30 mouse cellular contexts compared by ENCODE assay signal in genomic region chr11:109736406-109736805, GRCm38 (mm10). TPM values are rescaled to one million over a fixed set of nuclear protein-coding genes. Genes with fewer than 3 reads are reported as not detected.
DNase-seq lines count a peak whose midpoint lies in the region; ATAC-seq lines count a peak whose summit lies in the region.
"Had no signal": no experiment of that assay in that cellular context is flagged by ENCODE, and none has a peak within 500 bp of the region (broad histone marks: within the 10 kb centered on the region; RNA-seq: fewer than 3 reads in every experiment).

No protein-coding gene starts in this region.

- H3K9ac ChIP-seq in kidney, embryonic 15.5 days, result no peak overlapping the region
- H3K9ac ChIP-seq: embryonic facial prominence, embryonic 13.5 days; forebrain, embryonic 13.5 days; forebrain, postnatal 0 days; heart, embryonic 12.5 days; heart, embryonic 15.5 days; hindbrain, embryonic 13.5 days; intestine, embryonic 15.5 days had no signal

- 62% methylated on average over 3 of the region's 3 CpGs for WGBS in kidney, embryonic 15.5 days

- H3K4me2 ChIP-seq in kidney, embryonic 15.5 days, result no peak overlapping the region
- H3K4me2 ChIP-seq: embryonic facial prominence, embryonic 13.5 days; forebrain, embryonic 13.5 days; heart, embryonic 12.5 days; heart, embryonic 15.5 days; hindbrain, embryonic 13.5 days; intestine, embryonic 15.5 days had no signal

- DNase-seq in embryo, embryonic 10.5 days (ENCODE audit: low spot score), result peak; percentile 46
- no peak for DNase-seq in embryo, embryonic 11 days
- DNase-seq in 3T3-L1 (ENCODE audit: low read depth, low spot score), result peak; percentile 74
- DNase-seq in NIH3T3 (ENCODE audit: low read depth), result peak; percentile 49
- DNase-seq in heart, adult 8-10 months (ENCODE audit: low spot score), result no peak
- DNase-seq: adrenal gland, postnatal 10 days; adrenal gland, postnatal 36 days; cerebellum, adult 2 months; cerebellum, adult 9-11 months; cerebellum, postnatal 25 days; forebrain, postnatal 0 days; gastrocnemius, adult 2 months; gastrocnemius, postnatal 14 days; heart, postnatal 10 days; heart, postnatal 36 days; kidney, adult 11 months had no signal

- H3K27ac ChIP-seq in kidney, embryonic 15.5 days, result no peak overlapping the region
- H3K27ac ChIP-seq: embryonic facial prominence, embryonic 10.5 days; embryonic facial prominence, embryonic 13.5 days; forebrain, embryonic 10.5 days; forebrain, embryonic 13.5 days; gastrocnemius, adult 2 months; heart, embryonic 15.5 days; hindbrain, embryonic 10.5 days; hindbrain, embryonic 13.5 days; intestine, embryonic 15.5 days had no signal

- ATAC-seq in kidney, embryonic 15.5 days (replicated peaks; ENCODE audit: low FRiP score), result no peak
- ATAC-seq: CD4-positive, CD25-positive, alpha-beta regulatory T cell, adult 4 months; forebrain, embryonic 13.5 days; forebrain, postnatal 0 days; hindbrain, embryonic 16.5 days; intestine, embryonic 15.5 days; Patski had no signal

- H3K4me3 ChIP-seq in kidney, embryonic 15.5 days (replicated peaks), result no peak overlapping the region
- H3K4me3 ChIP-seq: embryonic facial prominence, embryonic 10.5 days; embryonic facial prominence, embryonic 13.5 days; forebrain, embryonic 10.5 days; forebrain, embryonic 13.5 days; gastrocnemius, adult 2 months; heart, embryonic 12.5 days; heart, embryonic 15.5 days; hindbrain, embryonic 10.5 days; hindbrain, embryonic 13.5 days; intestine, embryonic 15.5 days had no signal

- H3K36me3 ChIP-seq in kidney, embryonic 15.5 days, result no peaks in the 10 kb centered on the region
- H3K36me3 ChIP-seq: embryonic facial prominence, embryonic 10.5 days; embryonic facial prominence, embryonic 13.5 days; forebrain, embryonic 10.5 days; heart, embryonic 12.5 days; heart, embryonic 15.5 days; hindbrain, embryonic 10.5 days; hindbrain, embryonic 13.5 days; intestine, embryonic 15.5 days had no signal

- no peaks in the 10 kb centered on the region for H3K4me1 ChIP-seq in kidney, embryonic 15.5 days
- H3K4me1 ChIP-seq: forebrain, embryonic 10.5 days; forebrain, embryonic 13.5 days; heart, embryonic 12.5 days; heart, embryonic 15.5 days; hindbrain, embryonic 10.5 days; hindbrain, embryonic 13.5 days; intestine, embryonic 15.5 days had no signal

- no peaks in the 10 kb centered on the region for H3K9me3 ChIP-seq in kidney, embryonic 15.5 days (replicated peaks)
- H3K9me3 ChIP-seq: embryonic facial prominence, embryonic 10.5 days; forebrain, embryonic 10.5 days; forebrain, embryonic 13.5 days; heart, embryonic 12.5 days; heart, embryonic 15.5 days; hindbrain, embryonic 10.5 days; hindbrain, embryonic 13.5 days; intestine, embryonic 15.5 days had no signal

- no peaks in the 10 kb centered on the region for H3K27me3 ChIP-seq in kidney, embryonic 15.5 days
- H3K27me3 ChIP-seq: embryonic facial prominence, embryonic 13.5 days; forebrain, embryonic 13.5 days; heart, embryonic 12.5 days; heart, embryonic 15.5 days; hindbrain, embryonic 13.5 days; intestine, embryonic 15.5 days had no signal

RNA-seq across cellular contexts. Expression of gene Fam20a, which starts 14.3 kb away (rescaled TPM):
- 1 to 10 TPM; 5.4 to 7.7 (median 5.9) TPM for total RNA-seq in heart, adult 8-10 months (2022)
- polyA plus RNA-seq in kidney, embryonic 15.5 days (2015; fragmentation: Nextera tagmentation; extraction: Ambion mirVana), result 2.3 and 2.5 TPM in 2 replicates
- total RNA-seq: common myeloid progenitor, adult 5-6 weeks had no signal

Comparison
In these comparisons a context has a peak if more than half of its experiments do, and no peak if none do; other contexts are left out.
1. DNase-seq: peak in embryo, embryonic 10.5 days (single experiment), 3T3-L1 (single experiment) and NIH3T3 (single experiment); none in embryo, embryonic 11 days (single experiment) and heart, adult 8-10 months (single experiment).